In genomic region chr8:121116591-121117185, GRCm38 (mm10) we compare ENCODE assay signal across 8 mouse cellular contexts. TPM values are rescaled to one million over a fixed set of nuclear protein-coding genes. Genes with fewer than 3 reads are reported as not detected.
DNase-seq lines count a peak whose midpoint lies in the region; ATAC-seq and TF ChIP-seq lines count a peak whose summit lies in the region.

No protein-coding gene starts in this region.

- peak overlapping the region; percentile 98 for H3K27ac ChIP-seq in kidney, embryonic 15.5 days
- peak overlapping the region; percentile 73 for H3K27ac ChIP-seq in hindbrain, embryonic 10.5 days
- no peak overlapping the region for H3K27ac ChIP-seq in liver, postnatal 0 days (ENCODE audit: low read depth)

- no peak for TF ChIP-seq EP300 in liver, postnatal 0 days (IDR thresholded peaks at IDR 0.05; ENCODE audit: low read depth)

- peak overlapping the region; percentile 93 for H3K9ac ChIP-seq in kidney, embryonic 15.5 days
- H3K9ac ChIP-seq in liver, postnatal 0 days (replicated peaks) = no peak overlapping the region

- H3K36me3 ChIP-seq in kidney, embryonic 15.5 days = peaks cover under 1% of the 10 kb centered on the region
- no peaks in the 10 kb centered on the region for H3K36me3 ChIP-seq in hindbrain, embryonic 10.5 days
- H3K36me3 ChIP-seq in liver, postnatal 0 days (replicated peaks; ENCODE audit: insufficient read depth, low read length) = no peaks in the 10 kb centered on the region

- under 1% methylated on average over 54 of the region's 55 CpGs for WGBS in kidney, embryonic 15.5 days
- WGBS in hindbrain, embryonic 10.5 days = under 1% methylated on average over 55 of the region's 55 CpGs
- 1% methylated on average over 53 of the region's 55 CpGs for WGBS in liver, postnatal 0 days (ENCODE audit: insufficient replicate concordance)

- no peaks in the 10 kb centered on the region for H3K9me3 ChIP-seq in kidney, embryonic 15.5 days (replicated peaks)
- no peaks in the 10 kb centered on the region for H3K9me3 ChIP-seq in hindbrain, embryonic 10.5 days
- H3K9me3 ChIP-seq in liver, postnatal 0 days (ENCODE audit: low read length) = no peaks in the 10 kb centered on the region

- ATAC-seq in kidney, embryonic 15.5 days (replicated peaks; ENCODE audit: low FRiP score) = peak; percentile 65
- ATAC-seq in liver, postnatal 0 days = 0 out of 2 replicates have a peak, but pooled peaks have one; percentile 17
- no peak for ATAC-seq in activated CD4-positive, CD25-positive, alpha-beta regulatory T cell, adult 4 months

- peaks cover 60% of the 10 kb centered on the region for H3K27me3 ChIP-seq in kidney, embryonic 15.5 days
- peaks cover 100% of the 10 kb centered on the region for H3K27me3 ChIP-seq in hindbrain, embryonic 10.5 days (ENCODE audit: insufficient read depth, poor library complexity, severe bottlenecking)
- H3K27me3 ChIP-seq in liver, postnatal 0 days (ENCODE audit: insufficient read depth, low read length) = peaks cover 82% of the 10 kb centered on the region

- peak overlapping the region; percentile 88 for H3K4me3 ChIP-seq in kidney, embryonic 15.5 days (replicated peaks)
- peak overlapping the region; percentile 59 for H3K4me3 ChIP-seq in hindbrain, embryonic 10.5 days
- peak overlapping the region; percentile 50 for H3K4me3 ChIP-seq in liver, postnatal 0 days (ENCODE audit: low read depth, low read length)

- no peak for TF ChIP-seq CTCF in liver, postnatal 0 days (IDR thresholded peaks at IDR 0.05; ENCODE audit: low read depth)

- H3K4me1 ChIP-seq in kidney, embryonic 15.5 days = peaks cover 61% of the 10 kb centered on the region
- peaks cover 28% of the 10 kb centered on the region for H3K4me1 ChIP-seq in hindbrain, embryonic 10.5 days (replicated peaks)
- H3K4me1 ChIP-seq in liver, postnatal 0 days (ENCODE audit: insufficient read depth) = peaks cover 6% of the 10 kb centered on the region; the same call in 1 of the 2 replicates

- H3K4me2 ChIP-seq in kidney, embryonic 15.5 days = peak overlapping the region; percentile 82
- H3K4me2 ChIP-seq in liver, postnatal 0 days (ENCODE audit: low read depth, low read length) = peak overlapping the region; percentile 76

- no peak for DNase-seq in kidney, postnatal 25 days
- peak; percentile 62 for DNase-seq in embryo, embryonic 10 days (ENCODE audit: low spot score)
- DNase-seq in hindbrain, embryonic 10.5 days (ENCODE audit: low spot score) = peak; percentile 62
- DNase-seq in liver, postnatal 0 days = no peak
- DNase-seq in layer of hippocampus, adult 9-11 months = no peak
- no peak for DNase-seq in spleen, postnatal 14 days (ENCODE audit: low spot score in 2 of 2)

RNA-seq across cellular contexts. Expression of gene Foxc2, which starts 0.7 kb away (rescaled TPM):
- 40.8 and 42.3 TPM in 2 replicates for polyA plus RNA-seq in kidney, embryonic 15.5 days (2015; fragmentation: Nextera tagmentation; extraction: Ambion mirVana)
- 7.0 and 13.7 TPM in 2 replicates for polyA plus RNA-seq in hindbrain, embryonic 10.5 days (2016; fragmentation: Nextera tagmentation; extraction: Ambion mirVana)
- polyA plus RNA-seq in liver, postnatal 0 days (2015; fragmentation: Nextera tagmentation; extraction: Ambion mirVana) = 0.04 and 0.05 TPM in 2 replicates
- polyA plus RNA-seq in activated CD4-positive, CD25-positive, alpha-beta regulatory T cell, adult 4 months (2017; shearing (Covaris generic)) = not detected

RNA-seq across cellular contexts. Expression of gene Mthfsd, which starts 8.5 kb away (rescaled TPM):
- polyA plus RNA-seq in kidney, embryonic 15.5 days (2015; fragmentation: Nextera tagmentation; extraction: Ambion mirVana) = 65.5 and 67.1 TPM in 2 replicates
- polyA plus RNA-seq in hindbrain, embryonic 10.5 days (2016; fragmentation: Nextera tagmentation; extraction: Ambion mirVana) = 60.5 and 68.2 TPM in 2 replicates
- polyA plus RNA-seq in liver, postnatal 0 days (2015; fragmentation: Nextera tagmentation; extraction: Ambion mirVana) = 12.9 and 13.7 TPM in 2 replicates
- polyA plus RNA-seq in activated CD4-positive, CD25-positive, alpha-beta regulatory T cell, adult 4 months (2017; shearing (Covaris generic)) = 10 to 100 TPM; 16.1 to 24.7 TPM

RNA-seq across cellular contexts. Expression of gene Foxl1, which starts 11.1 kb away (rescaled TPM):
- 6.7 and 6.9 TPM in 2 replicates for polyA plus RNA-seq in kidney, embryonic 15.5 days (2015; fragmentation: Nextera tagmentation; extraction: Ambion mirVana)
- polyA plus RNA-seq in hindbrain, embryonic 10.5 days (2016; fragmentation: Nextera tagmentation; extraction: Ambion mirVana) = 1.6 and 3.5 TPM in 2 replicates
- polyA plus RNA-seq in liver, postnatal 0 days (2015; fragmentation: Nextera tagmentation; extraction: Ambion mirVana) = not detected in 2 replicates
- polyA plus RNA-seq in activated CD4-positive, CD25-positive, alpha-beta regulatory T cell, adult 4 months (2017; shearing (Covaris generic)) = not detected

RNA-seq across cellular contexts. Expression of gene Foxf1, which starts 32.5 kb away (rescaled TPM):
- 1.6 and 5.2 TPM in 2 replicates for polyA plus RNA-seq in kidney, embryonic 15.5 days (2015; fragmentation: Nextera tagmentation; extraction: Ambion mirVana)
- polyA plus RNA-seq in hindbrain, embryonic 10.5 days (2016; fragmentation: Nextera tagmentation; extraction: Ambion mirVana) = 3.9 and 4.9 TPM in 2 replicates
- 2.7 and 3.1 TPM in 2 replicates for polyA plus RNA-seq in liver, postnatal 0 days (2015; fragmentation: Nextera tagmentation; extraction: Ambion mirVana)
- polyA plus RNA-seq in activated CD4-positive, CD25-positive, alpha-beta regulatory T cell, adult 4 months (2017; shearing (Covaris generic)) = not detected

Comparison
In these comparisons a context has a peak if more than half of its experiments do, and no peak if none do; other contexts are left out.
1. DNase-seq: peak in embryo, embryonic 10 days (single experiment) and hindbrain, embryonic 10.5 days (single experiment); none in kidney, postnatal 25 days (0 of 2), liver, postnatal 0 days (single experiment), layer of hippocampus, adult 9-11 months (single experiment) and spleen, postnatal 14 days (0 of 2).
2. Peak in every context shown above with its lines, with median percentiles within 50 percentile points of each other: H3K4me3 ChIP-seq.